Mouse (Mus musculus): Measurements from ENCODE around the gene Zfp963. TPM values are rescaled to one million over a fixed set of nuclear protein-coding genes. Genes with fewer than 3 reads are reported as not detected.

Gene Zfp963
- polyA plus RNA-seq (2012; rRNA removed; ENCODE audit: low replicate concordance), result 1.3 and 3.4 TPM in 2 replicates

GRCm38 (mm10) chr8:69749544-69750454 lies at the start of gene Zfp963:
TSS of gene Zfp963 (minus strand) at chr8:69749970.

GRCm38 (mm10) chr8:69790773-69791367 lies 41.1 kb upstream of the Zfp963 start, which contains the start of the genes Atp13a1 and Zfp866:
TSS of gene Atp13a1 (plus strand) at chr8:69791163.
TSS of gene Zfp866 (minus strand) at chr8:69791178.

GRCm38 (mm10) chr8:69774503-69775148 lies 24.9 kb upstream of the Zfp963 start, which contains the start of gene Gm20422:
TSS of gene Gm20422 (minus strand) at chr8:69774886.

GRCm38 (mm10) chr8:69710624-69711023 lies 39.1 kb downstream of the Zfp963 start, which contains the start of gene Zfp869:
TSS of gene Zfp869 (minus strand) at chr8:69710724.

Other genes with a start within 250 kb of the Zfp963 start
- gene Gm7697, start 227.0 kb downstream of the Zfp963 start, polyA plus RNA-seq (2012; rRNA removed; ENCODE audit: low replicate concordance), result not detected in 2 replicates
- gene Zfp868, start 124.4 kb downstream of the Zfp963 start, polyA plus RNA-seq (2012; rRNA removed; ENCODE audit: low replicate concordance), result 3.2 and 6.4 TPM in 2 replicates
- 0.47 and 1.5 TPM in 2 replicates for gene Zfp964, start 95.5 kb downstream of the Zfp963 start, polyA plus RNA-seq (2012; rRNA removed; ENCODE audit: low replicate concordance)
- 1.5 and 4.1 TPM in 2 replicates for gene Zfp869, start 39.2 kb downstream of the Zfp963 start, polyA plus RNA-seq (2012; rRNA removed; ENCODE audit: low replicate concordance)
- gene Gm20422, start 24.9 kb upstream of the Zfp963 start, polyA plus RNA-seq (2012; rRNA removed; ENCODE audit: low replicate concordance), result not detected in 2 replicates
- 77.1 and 111 TPM in 2 replicates for gene Atp13a1, start 41.2 kb upstream of the Zfp963 start, polyA plus RNA-seq (2012; rRNA removed; ENCODE audit: low replicate concordance)
- gene Zfp866, start 41.2 kb upstream of the Zfp963 start, polyA plus RNA-seq (2012; rRNA removed; ENCODE audit: low replicate concordance), result 8.3 and 14.9 TPM in 2 replicates
- gene Gmip, start 58.7 kb upstream of the Zfp963 start, polyA plus RNA-seq (2012; rRNA removed; ENCODE audit: low replicate concordance), result 73.6 and 132 TPM in 2 replicates
- gene Lpar2, start 72.5 kb upstream of the Zfp963 start, polyA plus RNA-seq (2012; rRNA removed; ENCODE audit: low replicate concordance), result 3.2 and 4.7 TPM in 2 replicates
- 1.9 and 4.0 TPM in 2 replicates for gene Pbx4, start 82.5 kb upstream of the Zfp963 start, polyA plus RNA-seq (2012; rRNA removed; ENCODE audit: low replicate concordance)
- gene Cilp2, start 137.7 kb upstream of the Zfp963 start, polyA plus RNA-seq (2012; rRNA removed; ENCODE audit: low replicate concordance), result 0.17 and 0.31 TPM in 2 replicates
- 1.0 and 2.1 TPM in 2 replicates for gene Tssk6, start 152.2 kb upstream of the Zfp963 start, polyA plus RNA-seq (2012; rRNA removed; ENCODE audit: low replicate concordance)
- gene Ndufa13, start 152.6 kb upstream of the Zfp963 start, polyA plus RNA-seq (2012; rRNA removed; ENCODE audit: low replicate concordance), result 129 and 145 TPM in 2 replicates
- gene Yjefn3, start 152.7 kb upstream of the Zfp963 start, polyA plus RNA-seq (2012; rRNA removed; ENCODE audit: low replicate concordance), result 6.6 and 13.7 TPM in 2 replicates
- gene Gatad2a, start 246.4 kb upstream of the Zfp963 start, polyA plus RNA-seq (2012; rRNA removed; ENCODE audit: low replicate concordance), result 53.8 and 76.8 TPM in 2 replicates

All from mammary gland, adult 2 months (tissue).